Mouse (Mus musculus): ENCODE data around the gene Sec61a2. TPM values are rescaled to one million over a fixed set of nuclear protein-coding genes. Genes with fewer than 3 reads are reported as not detected.
A peak's percentile ranks its signal among the peaks of the same experiment; 100 is the strongest.

The Sec61a2 gene
- total RNA-seq, 2 experiments from 2014 or later = 98.7 to 99.1 TPM

- DNase-seq (ENCODE audit: low spot score in 2 of 2) = no peak
- TF ChIP-seq CTCF (conservative IDR thresholded peaks at IDR 0.05) = no peak
- Histone ChIP-seq H3K4me3 (no peak within 1 kb of the TSS), H3K27ac (no peak within 1 kb of the TSS)
These were observed 32.4 kb downstream of the Sec61a2 start, which contains the start of gene Gm13199 for GRCm38 (mm10) chr2:5862834-5863233. TSS of gene Gm13199 (minus strand) at chr2:5862934.

DNA sequence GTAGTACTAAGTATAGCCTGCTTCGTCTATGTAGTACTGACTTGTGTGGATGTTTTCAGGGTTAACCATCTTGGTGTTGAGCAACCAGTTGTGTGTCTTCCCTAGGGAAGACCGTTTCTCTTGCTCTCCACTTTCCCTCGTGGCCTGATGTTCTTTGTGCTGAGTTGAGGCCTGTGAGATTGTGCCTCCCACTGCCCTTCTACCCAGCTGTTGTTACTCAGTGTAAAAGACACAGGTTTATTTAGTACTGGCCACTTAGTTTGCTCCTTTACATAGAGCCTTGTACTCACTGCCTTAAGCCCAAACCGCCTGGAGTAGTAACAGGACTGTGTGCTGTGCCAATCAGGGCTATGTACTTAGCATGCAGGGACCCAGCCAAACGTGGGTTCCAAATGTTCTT is 43.4 kb downstream of the Sec61a2 start:
- no peak overlapping the region for H3K4me3 ChIP-seq
- H3K27ac ChIP-seq = no peak overlapping the region
- DNase-seq (ENCODE audit: low spot score in 2 of 2) = peak; percentile 23 to 34
- TF ChIP-seq CTCF (conservative IDR thresholded peaks at IDR 0.05) = 0 out of 2 replicates have a peak, but pooled peaks have one; percentile 11

DNA sequence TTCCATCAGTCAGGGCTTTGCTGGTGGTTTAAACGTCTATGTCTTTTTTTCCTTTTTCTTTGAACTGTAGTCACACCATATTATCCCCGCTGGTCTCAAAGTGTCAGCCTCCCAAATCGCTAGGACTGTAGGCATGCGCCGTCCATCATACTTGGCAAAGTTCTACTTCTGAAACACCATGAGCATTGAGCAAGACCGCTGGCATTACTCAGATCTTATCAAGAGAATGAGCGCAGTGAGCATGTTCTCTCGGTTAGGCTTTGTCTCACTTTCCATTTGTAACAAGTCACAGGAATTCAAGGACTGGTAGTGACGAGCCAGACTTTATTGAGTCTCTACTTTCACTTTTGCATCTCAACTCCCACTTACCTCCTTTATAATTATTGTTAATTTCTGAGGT is 44.1 kb downstream of the Sec61a2 start:
- Histone ChIP-seq H3K27ac (no peak overlapping the region), H3K4me3 (no peak overlapping the region)
- no peak for DNase-seq (ENCODE audit: low spot score in 2 of 2)
- TF ChIP-seq CTCF (conservative IDR thresholded peaks at IDR 0.05) = no peak

GRCm38 (mm10) chr2:5845826-5846225 is 49.4 kb downstream of the Sec61a2 start:
- Histone ChIP-seq H3K4me3 (peak overlapping the region; percentile 79), H3K27ac (peak overlapping the region; percentile 99)
- no peak for DNase-seq (ENCODE audit: low spot score in 2 of 2)
- no peak for TF ChIP-seq CTCF (conservative IDR thresholded peaks at IDR 0.05)

DNA sequence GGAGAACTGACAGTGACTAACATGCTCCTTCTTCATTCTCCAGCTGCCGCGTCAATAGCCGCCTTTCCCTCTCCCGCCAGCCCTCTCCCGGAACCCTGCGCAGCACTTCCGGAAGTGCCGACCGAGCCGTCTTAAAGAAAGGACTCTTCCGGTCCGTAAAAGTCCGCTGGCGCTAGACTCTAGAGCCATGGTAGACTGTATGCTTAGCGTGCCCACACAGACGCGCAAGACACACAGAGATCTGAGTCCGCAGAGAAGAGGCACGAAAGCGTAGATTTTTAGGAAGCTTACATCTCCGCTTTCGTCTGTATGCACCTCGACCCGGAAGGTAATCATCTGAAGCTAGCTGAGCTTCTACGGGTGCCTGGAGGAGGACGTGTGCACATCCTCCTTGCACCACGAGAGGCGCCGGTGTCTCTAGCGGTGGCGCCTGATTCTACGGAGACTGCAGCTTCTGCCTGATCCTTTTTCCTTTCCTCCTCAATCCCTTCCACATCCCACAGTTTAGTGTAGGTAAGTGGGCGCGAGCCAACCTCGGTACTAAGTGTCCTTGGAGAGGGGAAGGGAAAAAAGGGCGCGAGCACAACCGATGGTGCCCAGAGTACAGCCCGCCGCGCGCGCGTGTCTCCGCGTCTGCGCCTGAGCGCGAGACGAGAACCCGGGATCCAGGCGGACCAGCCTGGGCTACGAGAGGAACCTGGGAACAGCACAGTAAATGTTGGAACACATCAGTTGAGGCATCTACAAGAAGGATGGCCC is 50.2 kb downstream of the Sec61a2 start, which contains the start of the genes Nudt5 and Cdc123:
Nudt5 (plus strand) TSS at position 147 of the 759 bp plus-strand sequence.
Cdc123 (minus strand) TSS at position 292 of the 759 bp plus-strand sequence.
- DNase-seq (ENCODE audit: low spot score in 2 of 2) = peak; percentile 79 to 92
- H3K4me3 ChIP-seq = peak within 1 kb of the TSS; percentile 79
- TF ChIP-seq CTCF (conservative IDR thresholded peaks at IDR 0.05) = peak; percentile 90
- peak within 1 kb of the TSS; percentile 99 for H3K27ac ChIP-seq

DNA sequence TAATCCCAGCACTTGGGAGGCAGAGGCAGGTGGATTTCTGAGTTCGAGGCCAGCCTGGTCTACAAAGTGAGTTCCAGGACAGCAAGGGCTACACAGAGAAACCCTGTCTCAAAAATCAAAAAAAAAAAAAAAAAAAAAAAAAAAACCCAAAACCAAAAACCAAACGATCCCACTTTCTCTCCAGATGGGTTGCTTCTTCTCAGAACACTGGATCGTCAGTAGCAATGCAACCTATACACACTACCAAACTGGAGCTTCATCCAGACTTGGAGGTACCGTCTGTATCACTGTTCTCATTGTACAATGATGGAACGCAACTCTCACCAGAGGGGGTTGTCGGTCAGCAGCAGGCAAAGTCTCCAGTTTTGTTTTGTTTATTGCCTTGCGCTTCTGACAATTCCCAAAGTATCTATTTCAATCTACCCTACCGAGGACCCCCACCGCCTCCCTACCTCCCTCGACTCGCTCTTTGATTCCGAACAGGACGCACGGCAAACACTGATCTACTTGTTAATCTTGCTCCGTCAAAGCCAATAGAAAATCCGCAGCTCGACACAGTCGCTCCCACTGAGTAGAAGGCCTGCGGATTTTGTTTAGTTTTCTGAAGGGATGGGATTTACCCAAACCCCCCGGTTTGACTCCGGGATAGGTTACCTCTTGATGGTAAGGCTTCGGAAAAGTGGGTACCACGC is 50.9 kb downstream of the Sec61a2 start:
- H3K27ac ChIP-seq = peak overlapping the region; percentile 99

GRCm38 (mm10) chr2:5840815-5841214 is 54.4 kb downstream of the Sec61a2 start:
- Histone ChIP-seq H3K27ac (no peak overlapping the region), H3K4me3 (no peak overlapping the region)
- TF ChIP-seq CTCF (conservative IDR thresholded peaks at IDR 0.05) = no peak
- DNase-seq (ENCODE audit: low spot score in 2 of 2) = no peak

More for the DNA sequence above, 50.9 kb downstream of the Sec61a2 start:
- TF ChIP-seq CTCF (conservative IDR thresholded peaks at IDR 0.05) = no peak
- H3K4me3 ChIP-seq = peak overlapping the region; percentile 79
- peak in 1 of 2 experiments; percentile 14 for DNase-seq (ENCODE audit: low spot score in 2 of 2)

- no peak for TF ChIP-seq CTCF (conservative IDR thresholded peaks at IDR 0.05)
- no peak for DNase-seq (ENCODE audit: low spot score in 2 of 2)
- Histone ChIP-seq H3K4me3 (no peak overlapping the region), H3K27ac (no peak overlapping the region)
These were observed 69.8 kb downstream of the Sec61a2 start for GRCm38 (mm10) chr2:5825265-5825913.

- TF ChIP-seq CTCF (conservative IDR thresholded peaks at IDR 0.05) = no peak
- H3K27ac ChIP-seq = no peak overlapping the region
These were observed 70.5 kb downstream of the Sec61a2 start for GRCm38 (mm10) chr2:5824685-5825084.

DNA sequence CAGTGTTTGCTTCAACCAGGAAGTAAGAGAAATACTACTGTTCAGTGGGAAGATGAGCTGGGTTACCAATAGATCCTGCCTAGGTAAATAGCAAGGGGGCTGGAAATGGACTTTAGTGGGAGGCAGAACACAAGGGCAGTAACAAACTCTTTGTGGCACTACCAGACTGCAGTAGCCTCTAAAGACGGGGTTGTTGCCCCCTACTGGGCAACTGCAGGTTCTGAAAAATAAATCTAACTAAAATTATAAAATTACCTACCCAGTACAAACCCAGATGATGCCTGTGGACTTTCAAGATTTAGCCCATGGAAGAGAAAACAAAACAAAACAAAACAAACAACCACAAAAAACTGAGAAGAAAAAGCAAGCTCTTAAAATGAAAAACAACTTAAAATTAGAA is 71.0 kb downstream of the Sec61a2 start:
- Histone ChIP-seq H3K27ac (no peak overlapping the region), H3K4me3 (no peak overlapping the region)
- peak; percentile 74 for TF ChIP-seq CTCF (conservative IDR thresholded peaks at IDR 0.05)
- DNase-seq (ENCODE audit: low spot score in 2 of 2) = no peak

More at GRCm38 (mm10) chr2:5824685-5825084, 70.5 kb downstream of the Sec61a2 start:
- H3K4me3 ChIP-seq = no peak overlapping the region
- no peak for DNase-seq (ENCODE audit: low spot score in 2 of 2)

DNA sequence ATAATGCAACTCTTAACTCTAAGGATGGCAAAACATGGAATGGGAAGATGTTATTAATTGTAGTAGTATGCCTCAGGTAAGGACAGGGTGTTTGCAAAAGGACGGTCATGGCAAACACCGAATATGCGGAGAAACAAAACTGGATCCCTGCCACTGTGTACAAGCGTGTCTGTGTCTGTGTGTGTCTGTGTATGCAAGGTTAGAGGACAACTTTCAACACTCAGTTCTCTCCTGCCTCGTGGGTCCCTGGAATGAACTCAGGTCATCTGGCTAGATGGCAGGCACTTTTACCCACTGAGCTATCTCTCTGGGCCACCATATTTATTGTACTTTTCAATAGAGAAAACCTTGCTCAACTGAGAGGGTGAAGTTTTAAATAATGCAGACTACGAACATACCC is 72.8 kb downstream of the Sec61a2 start:
- H3K4me3 ChIP-seq = no peak overlapping the region
- H3K27ac ChIP-seq = no peak overlapping the region
- TF ChIP-seq CTCF (conservative IDR thresholded peaks at IDR 0.05) = no peak
- DNase-seq (ENCODE audit: low spot score in 2 of 2) = no peak

- no peak overlapping the region for H3K4me3 ChIP-seq
- no peak overlapping the region for H3K27ac ChIP-seq
- no peak for DNase-seq (ENCODE audit: low spot score in 2 of 2)
- TF ChIP-seq CTCF (conservative IDR thresholded peaks at IDR 0.05) = no peak
These were observed 74.0 kb downstream of the Sec61a2 start for GRCm38 (mm10) chr2:5821264-5821663.

Other genes with a start within 250 kb of the Sec61a2 start
- 100 to 1,000 TPM; 159 to 180 TPM for gene Camk1d, start 180.9 kb downstream of the Sec61a2 start, total RNA-seq (2021)
- gene Nudt5, start 50.4 kb downstream of the Sec61a2 start, total RNA-seq (2021) = 10 to 100 TPM; 22.6 to 23.6 TPM
- gene Cdc123, start 50.3 kb downstream of the Sec61a2 start, total RNA-seq (2021) = 100 to 1,000 TPM; 135 to 157 TPM
- gene Gm13199, start 32.5 kb downstream of the Sec61a2 start, total RNA-seq (2021) = 1 to 10 TPM; 1.5 to 2.6 TPM
- 10 to 100 TPM in 1 of 2 experiments, 1 to 10 TPM in 1; 7.9 to 12.2 TPM for gene Dhtkd1, start 47.4 kb upstream of the Sec61a2 start, total RNA-seq (2021)
- gene Upf2, start 56.0 kb upstream of the Sec61a2 start, total RNA-seq (2021) = 10 to 100 TPM; 45.2 to 46.6 TPM
- 1 to 10 TPM; 2.0 to 2.1 TPM for gene Proser2, start 234.8 kb upstream of the Sec61a2 start, total RNA-seq (2021)

Measured in layer of hippocampus, adult 2 months (tissue).